Mouse (Mus musculus): Measurements from ENCODE around the gene Acvr1.

DNA sequence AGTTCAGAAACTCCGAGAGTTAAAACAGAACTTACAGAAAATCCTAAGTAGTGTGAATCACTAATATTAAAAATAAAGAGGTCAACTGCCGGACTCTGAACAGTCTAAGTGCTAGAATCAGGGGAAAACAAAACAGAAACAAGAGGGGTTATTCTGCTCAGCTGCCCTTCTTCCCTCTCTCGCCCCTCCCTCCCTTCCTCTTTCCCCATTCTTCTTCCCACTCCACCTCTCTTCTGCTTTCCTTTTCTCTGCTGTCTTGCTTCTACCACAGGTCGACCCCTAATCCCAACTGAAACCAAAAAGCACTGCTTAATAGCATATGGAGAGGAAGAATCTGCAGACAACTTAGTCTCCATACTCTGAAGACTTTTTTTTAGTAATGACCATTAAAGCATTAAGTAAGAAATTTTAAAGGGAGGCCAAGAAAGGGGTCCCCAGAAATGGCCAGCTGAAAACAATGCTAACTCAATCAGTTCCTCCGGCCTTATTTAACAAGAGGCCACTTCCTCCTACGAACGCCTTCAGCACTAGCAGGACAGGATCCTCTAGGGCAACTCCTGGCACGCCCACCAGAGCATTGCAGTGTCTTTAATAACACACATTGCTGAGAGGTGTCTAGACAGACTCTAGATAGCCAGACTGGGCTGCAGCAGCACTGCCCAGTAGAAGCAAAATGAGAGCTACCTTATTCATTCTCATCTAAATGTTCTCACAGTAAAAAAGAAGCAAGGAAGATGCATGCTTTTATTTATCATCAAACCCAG lies 70.1 kb downstream of the Acvr1 start:
- TF ChIP-seq CTCF (IDR thresholded peaks at IDR 0.05; ENCODE audit: borderline replicate concordance, insufficient read depth, low read depth, low read length) (no peak), POLR2A (IDR thresholded peaks at IDR 0.05; ENCODE audit: borderline replicate concordance, insufficient read depth, low read length) (no peak)
